Mouse (Mus musculus): ENCODE measurements around the gene Arel1.

DNA sequence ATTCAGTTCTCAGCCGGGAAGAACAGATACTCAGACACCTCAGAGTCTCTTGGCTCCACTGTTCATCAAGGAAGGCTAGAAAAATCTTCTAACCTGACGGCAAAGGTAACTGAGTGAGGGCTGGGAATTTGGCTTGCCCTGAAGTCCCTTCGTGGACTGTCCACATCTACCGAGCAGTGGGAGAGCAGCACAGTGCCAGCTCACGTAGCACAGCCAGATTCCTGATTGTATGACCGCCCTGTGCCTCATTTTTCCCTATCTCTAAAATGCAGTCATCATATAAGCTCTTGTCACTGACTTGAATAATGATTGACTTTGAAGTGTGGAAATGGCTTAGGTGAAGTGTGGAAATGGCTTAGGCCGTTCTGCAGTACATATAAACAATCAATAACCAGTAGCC is 66.3 kb downstream of the Arel1 start:
- TF ChIP-seq POLR2A (IDR thresholded peaks at IDR 0.05; ENCODE audit: extremely low read depth, insufficient read depth, low read length) (no peak), CTCF (IDR thresholded peaks at IDR 0.05; ENCODE audit: extremely low read depth, insufficient read depth, low read length) (no peak)

Data from cortical plate, adult 2 months (tissue).